Mouse (Mus musculus): ENCODE measurements at regions not wholly inside any gene's neighbourhood (a gene's known extent, or its start where the extent isn't known, plus 50 kb on each side); places are given as distances from the start of the nearest gene placed in this dataset.

DNA sequence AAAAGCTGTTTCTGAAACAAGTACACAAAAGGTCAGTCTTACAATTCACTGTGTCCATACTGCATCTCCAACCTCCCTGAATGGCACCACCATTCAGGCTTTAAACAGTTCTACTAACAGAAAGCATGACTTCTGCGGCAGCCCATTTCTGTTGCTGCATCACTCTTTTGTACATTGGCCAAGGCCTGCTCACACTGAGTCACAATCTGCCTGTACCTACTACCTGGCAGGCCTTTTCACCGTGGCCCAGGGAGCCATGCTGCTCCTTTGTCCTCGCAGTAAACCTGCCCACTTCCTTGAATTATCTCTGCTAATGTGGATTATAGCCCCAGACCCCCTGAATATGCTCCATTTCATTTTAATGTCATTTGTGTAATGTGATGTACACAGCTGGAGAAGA, 439.5 kb upstream of the Gm10306 start:
- no peak for TF ChIP-seq EP300 (IDR thresholded peaks at IDR 0.05; ENCODE audit: insufficient read depth, low read depth, low read length)
- no peak for TF ChIP-seq CTCF (IDR thresholded peaks at IDR 0.05; ENCODE audit: low read depth, low read length)

Measured in ES-Bruce4 (cell line).